Mouse (Mus musculus): Measurements from ENCODE around the gene Col16a1. TPM values are rescaled to one million over a fixed set of nuclear protein-coding genes. Genes with fewer than 3 reads are reported as not detected.
A peak's percentile ranks its signal among the peaks of the same experiment; 100 is the strongest.

Col16a1 gene
- total RNA-seq, 2 experiments from 2014 or later: 11.3 to 12.2 TPM

DNA sequence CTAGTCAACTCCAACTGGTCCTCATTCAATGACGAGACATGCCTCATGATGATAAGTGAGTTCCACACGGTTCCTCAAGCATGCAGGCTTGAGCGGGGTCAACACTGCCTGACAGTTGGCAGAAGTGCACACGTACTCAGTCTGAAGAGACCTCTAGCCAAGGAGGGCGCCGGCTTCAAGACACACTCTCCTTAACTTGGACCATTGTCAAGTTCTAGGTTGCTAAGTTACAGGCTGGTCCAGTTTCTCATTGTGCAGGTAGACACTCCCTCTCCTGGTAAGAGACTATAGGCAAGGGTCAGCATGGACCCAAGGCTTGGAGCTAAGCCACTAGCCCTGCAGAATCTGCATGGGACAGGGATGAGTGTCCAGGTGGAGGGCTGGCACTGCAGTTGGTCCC, 77.5 kb downstream of the Col16a1 start:
- DNase-seq (ENCODE audit: low spot score in 2 of 2): no peak

DNA sequence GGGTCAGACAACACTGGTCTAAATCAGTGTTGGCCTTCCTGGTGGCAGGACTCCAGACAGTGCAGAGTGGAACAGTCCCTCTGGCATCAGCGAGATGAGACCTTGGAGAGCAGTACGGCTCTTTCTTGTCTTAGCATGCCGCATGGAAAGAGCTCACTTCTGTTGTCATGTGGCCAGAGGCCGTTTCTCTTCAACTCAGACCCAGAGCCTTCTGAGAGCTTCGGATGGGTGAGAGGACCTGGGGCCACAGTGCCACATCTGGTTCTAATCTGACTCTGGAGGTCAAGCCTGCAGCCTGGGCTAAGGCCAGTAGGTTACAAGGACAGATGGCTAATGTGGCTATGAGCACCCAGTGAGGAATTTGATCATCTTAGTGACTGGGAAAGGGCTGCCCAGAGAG, 78.3 kb downstream of the Col16a1 start:
- DNase-seq (ENCODE audit: low spot score in 2 of 2): no peak

DNA sequence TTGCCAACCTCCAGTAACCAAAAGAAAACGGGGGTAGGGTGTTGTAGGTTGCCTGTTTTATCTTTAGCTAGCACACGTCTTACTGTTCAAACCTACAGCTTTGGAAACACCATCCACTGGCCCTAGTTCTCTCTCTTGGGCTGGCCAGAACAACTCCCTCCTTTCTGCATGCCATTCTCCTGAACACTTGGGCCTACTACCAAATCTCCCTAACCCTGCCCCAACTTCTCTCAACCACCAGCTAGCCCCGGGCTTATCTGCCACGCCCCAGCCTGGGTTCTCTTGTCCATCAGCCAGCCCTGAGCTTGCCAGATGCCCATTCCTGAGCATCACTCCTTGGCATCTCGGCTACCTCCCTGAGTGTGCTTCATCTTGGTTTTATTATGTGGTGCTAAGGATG, 81.3 kb downstream of the Col16a1 start:
- DNase-seq (ENCODE audit: low spot score in 2 of 2): no peak

DNA sequence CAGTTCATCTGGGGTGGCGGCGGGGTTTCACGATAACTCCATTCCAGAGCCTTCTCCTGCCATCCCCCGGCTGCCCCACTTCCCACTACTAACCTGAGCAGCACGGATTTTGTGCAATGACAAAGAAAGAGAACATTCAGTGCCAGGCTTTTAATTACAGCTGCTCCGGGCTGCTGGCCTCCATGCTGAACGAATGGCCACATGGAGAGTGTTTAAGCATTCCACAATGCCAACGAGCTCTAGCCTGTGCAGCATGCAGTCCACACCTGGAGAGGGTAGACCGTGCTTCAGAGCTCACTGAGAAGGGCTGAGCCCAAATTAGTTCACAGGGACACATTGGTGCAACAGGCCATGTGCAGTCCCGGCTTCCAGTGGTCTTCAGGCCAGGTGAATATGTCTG, 82.4 kb downstream of the Col16a1 start:
- no peak for DNase-seq (ENCODE audit: low spot score in 2 of 2)

DNA sequence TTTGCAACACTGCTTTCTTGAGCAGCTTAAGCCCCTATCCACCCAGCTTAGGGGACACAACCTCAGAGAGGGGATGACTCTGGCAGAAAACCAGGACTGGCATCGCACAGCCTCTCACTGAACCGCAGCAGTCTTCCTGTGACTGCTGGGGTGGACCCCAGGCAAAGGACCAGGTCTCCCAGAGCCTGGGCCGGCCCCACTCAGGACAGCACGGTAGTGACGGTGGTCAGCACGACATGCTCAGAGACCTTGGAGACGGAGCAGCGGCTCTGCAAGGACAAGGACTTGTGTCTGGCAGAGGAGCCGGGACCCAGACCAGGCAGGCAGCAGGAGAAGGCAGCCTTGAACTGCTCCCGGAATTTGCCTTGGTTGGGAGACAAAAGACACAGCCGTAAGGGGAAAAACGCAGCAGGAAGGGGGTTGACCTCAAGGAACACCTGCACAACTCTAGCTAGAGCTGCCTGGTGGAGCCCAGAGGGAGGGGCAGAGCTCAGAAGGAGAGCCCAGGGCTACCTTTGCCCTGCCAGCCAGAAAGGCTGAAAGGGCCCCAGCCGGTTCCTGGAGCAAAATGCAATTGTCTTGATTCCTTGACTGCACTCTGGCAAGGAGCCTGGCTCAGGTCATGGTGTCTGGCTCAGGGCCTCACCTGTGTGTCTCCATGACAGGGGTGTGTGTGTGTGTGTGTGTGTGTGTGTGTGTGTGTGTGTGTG, 83.2 kb downstream of the Col16a1 start:
- DNase-seq (ENCODE audit: low spot score in 2 of 2): no peak

DNA sequence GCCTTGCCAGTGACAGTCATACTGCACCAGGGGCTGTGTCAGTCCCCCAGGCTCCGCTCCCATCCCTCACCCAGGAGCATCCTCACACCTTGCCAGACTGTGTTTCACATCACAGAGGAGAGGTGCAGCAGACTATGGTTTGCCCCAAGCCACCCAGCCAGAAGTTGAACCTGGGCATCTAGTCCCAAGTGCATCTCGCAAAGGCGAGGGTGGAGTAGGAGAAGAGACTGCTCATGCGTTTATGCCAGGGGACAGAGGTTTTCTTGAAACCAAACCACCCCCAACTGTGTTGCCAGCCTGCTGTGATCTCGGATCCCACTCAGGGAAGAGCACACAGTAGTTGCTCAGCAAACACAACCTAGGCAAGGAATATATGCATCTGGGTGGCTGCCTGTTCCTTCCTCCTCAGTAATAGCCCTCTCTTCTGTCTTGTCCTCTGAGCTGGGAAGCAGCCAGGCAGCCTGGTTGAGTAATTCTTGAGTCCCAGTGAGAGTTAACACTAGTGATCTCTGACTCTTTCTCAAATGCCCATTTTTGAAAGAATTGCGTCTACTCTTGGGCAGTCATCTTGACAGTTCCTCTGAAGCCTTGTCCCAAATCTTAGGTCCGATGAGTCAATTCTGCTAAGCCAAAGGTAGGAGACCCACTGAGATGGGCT, 83.9 kb downstream of the Col16a1 start:
- no peak for DNase-seq (ENCODE audit: low spot score in 2 of 2)

DNA sequence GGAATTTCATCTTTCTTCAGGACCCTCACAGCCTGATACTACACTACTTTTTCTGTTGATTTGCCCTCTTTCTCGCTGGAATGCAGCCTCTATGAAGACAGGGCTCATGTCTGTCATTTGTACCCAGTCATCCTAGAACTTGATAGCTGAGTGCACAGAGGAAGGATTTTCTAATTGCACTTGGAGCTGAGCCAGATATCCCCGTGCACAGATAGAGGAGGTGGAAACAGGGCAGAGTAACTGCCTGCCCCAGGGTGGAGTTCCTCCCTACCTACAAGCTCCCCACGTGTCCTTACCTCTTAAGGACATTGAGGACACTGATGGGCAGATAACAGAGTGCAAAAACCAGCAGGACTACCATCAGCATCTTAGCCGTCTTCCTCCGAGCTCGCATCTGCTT, 85.8 kb downstream of the Col16a1 start:
- DNase-seq (ENCODE audit: low spot score in 2 of 2): no peak

DNA sequence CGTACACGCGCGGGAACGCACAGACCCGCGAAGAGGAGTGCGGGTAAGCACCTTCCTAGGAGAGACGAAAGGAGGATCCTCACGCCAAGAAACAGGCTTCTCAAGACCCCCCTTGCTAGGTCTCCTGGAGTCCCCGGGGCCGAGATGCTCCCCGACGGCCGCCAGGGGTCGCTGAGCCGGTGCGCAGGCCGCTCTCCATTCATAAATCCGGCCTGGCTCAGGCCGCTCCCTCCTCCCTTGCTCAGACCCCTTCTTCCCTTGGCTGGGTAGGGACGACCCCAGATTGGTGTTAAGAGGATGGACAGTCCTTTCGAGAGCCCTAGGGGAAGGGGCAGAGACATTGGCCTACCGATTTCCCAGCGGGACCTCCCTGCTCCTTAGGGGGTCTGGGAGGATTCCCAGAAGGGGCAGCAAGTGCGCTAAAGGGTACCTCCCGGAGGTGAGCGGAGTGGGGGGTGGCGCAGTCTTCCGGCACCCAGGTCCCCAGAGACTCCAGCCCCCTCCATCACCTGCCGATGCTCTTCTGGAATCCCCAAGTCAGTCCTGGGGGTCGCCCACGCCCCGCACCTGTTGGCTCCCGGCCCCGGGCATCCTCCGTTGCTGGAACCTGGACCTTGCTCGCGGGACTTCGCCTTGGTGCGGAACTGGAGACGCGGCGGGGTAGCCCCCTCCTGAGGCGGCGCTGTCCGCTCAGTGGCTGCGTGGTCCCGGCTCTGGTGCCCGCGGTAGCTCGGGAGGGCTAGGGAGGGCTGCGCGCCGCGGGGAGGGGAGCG, 91.0 kb downstream of the Col16a1 start:
- peak; percentile 28 to 67 for DNase-seq (ENCODE audit: low spot score in 2 of 2)

DNA sequence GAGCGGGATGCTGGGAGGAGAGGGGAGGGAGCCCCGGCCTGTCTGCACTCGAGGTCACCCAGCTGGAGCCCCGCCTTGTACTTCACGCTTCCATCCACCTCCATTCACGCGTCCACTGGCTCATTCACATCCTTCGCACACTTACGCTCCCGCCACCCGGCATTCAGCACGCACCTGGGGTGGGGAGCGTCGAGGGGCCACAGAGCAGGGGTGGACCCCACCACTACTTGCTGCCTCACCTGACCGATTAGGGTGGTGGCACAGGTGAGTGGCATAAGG, 91.5 kb downstream of the Col16a1 start, which contains the start of gene Hcrtr1:
Hcrtr1 (minus strand) TSS at position 146 of the 279 bp plus-strand sequence.
- no peak for DNase-seq (ENCODE audit: low spot score in 2 of 2)

DNA sequence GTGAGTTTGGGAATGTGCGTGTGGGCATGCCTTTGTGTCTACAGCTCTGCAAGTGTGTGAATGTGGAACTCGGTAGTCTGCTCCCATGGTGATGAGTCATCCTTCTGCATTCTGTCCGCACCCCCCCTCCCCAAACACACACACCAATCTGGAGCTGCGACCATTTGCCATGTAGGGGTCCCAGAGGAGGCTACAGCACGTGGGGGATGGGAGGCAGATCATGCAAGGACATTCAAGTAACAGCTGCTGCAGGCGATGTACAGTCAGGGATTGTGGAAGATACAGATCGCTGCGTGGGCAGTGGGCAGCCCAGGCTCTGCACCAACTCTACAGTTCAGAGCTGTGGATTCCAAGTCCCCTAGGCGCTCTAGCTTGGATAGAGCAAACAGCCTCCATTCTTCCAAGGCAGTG, 93.4 kb downstream of the Col16a1 start:
- peak; percentile 44 to 66 for DNase-seq (ENCODE audit: low spot score in 2 of 2)

DNA sequence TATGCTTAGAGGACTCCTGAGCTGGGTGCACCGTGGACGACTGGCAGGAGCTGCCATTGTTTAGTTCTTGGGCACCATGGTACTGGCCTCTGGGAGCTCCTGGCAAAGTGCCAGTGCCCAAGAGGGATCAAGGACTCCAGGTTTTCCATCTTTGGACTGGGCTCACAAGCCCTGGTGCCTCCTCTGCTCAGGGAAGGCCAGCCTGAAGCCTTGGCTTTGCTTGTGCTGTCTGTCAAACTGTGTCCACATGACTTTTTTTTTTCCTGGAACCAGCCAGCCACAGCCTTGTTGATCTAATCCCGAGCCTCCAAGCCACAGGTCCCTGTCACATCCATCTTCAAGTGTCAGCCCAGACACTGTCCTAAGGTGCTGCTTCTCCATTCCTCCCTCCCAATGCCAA, 94.1 kb downstream of the Col16a1 start:
- no peak for DNase-seq (ENCODE audit: low spot score in 2 of 2)

DNA sequence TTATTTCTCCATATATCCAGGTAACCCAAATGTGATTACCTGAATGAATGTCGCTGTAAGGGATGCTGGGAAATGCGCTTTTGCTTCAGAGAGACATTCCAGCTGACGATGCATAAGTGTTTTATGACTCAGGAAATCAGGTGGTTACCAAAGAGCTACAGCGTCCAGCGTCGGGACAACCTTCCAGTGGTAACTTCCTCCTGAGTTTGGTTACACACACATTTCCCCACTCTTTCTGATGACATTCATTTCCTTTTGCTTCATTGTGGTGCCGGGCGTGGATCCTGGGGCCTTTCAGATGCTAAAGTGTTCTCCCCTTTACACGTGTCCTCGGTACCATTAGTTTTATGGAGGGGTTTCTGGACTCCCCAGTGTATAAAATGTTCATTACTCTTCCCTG, 100.8 kb downstream of the Col16a1 start:
- DNase-seq (ENCODE audit: low spot score in 2 of 2): no peak

Other genes starting within 250 kb of the Col16a1 start
- gene Ptp4a2, start 236.6 kb upstream of the Col16a1 start, total RNA-seq (2021): 100 to 1,000 TPM; 142 to 143 TPM
- gene Spocd1, start 118.6 kb upstream of the Col16a1 start, total RNA-seq (2021): under 1 TPM; 0.37 to 0.41 TPM
- gene Adgrb2, start 63.0 kb upstream of the Col16a1 start, total RNA-seq (2021): 100 to 1,000 TPM; 515 to 540 TPM
- 10 to 100 TPM; 71.9 to 72.0 TPM for gene Pef1, start 54.7 kb downstream of the Col16a1 start, total RNA-seq (2021)
- 1 to 10 TPM; 1.6 to 2.3 TPM for gene Hcrtr1, start 91.5 kb downstream of the Col16a1 start, total RNA-seq (2021)
- gene Tinagl1, start 127.3 kb downstream of the Col16a1 start, total RNA-seq (2021): 10 to 100 TPM; 12.5 to 15.9 TPM
- not detected for gene Gm853, start 174.6 kb downstream of the Col16a1 start, total RNA-seq (2021)
- gene Serinc2, start 231.4 kb downstream of the Col16a1 start, total RNA-seq (2021): 10 to 100 TPM in 1 of 2 experiments, 1 to 10 TPM in 1; 9.4 to 11.2 TPM